Mouse (Mus musculus) olfactory bulb, adult 2 months (tissue): ENCODE results near the gene Ntrk3.

Source experiments
- CTCF ChIP-seq: fragments of 200-500 bp; IDR thresholded peaks from 2 replicates; pipeline ENCODE4 v1.5.1; 2012; ENCODE audit warnings: low read depth, mild to moderate bottlenecking, low read length, moderate library complexity; ENCODE audit not compliant: insufficient read depth
- POLR2A ChIP-seq: fragments of 200-500 bp; IDR thresholded peaks from 2 replicates; pipeline ENCODE4 v1.6.1; 2012; ENCODE audit warnings: mild to moderate bottlenecking, low read depth, low read length, moderate library complexity; ENCODE audit not compliant: insufficient read depth

GRCm38 (mm10) chr7:78785906-78786305 is 48.1 kb upstream of the Ntrk3 start:
- TF ChIP-seq POLR2A = no peak
- no peak for TF ChIP-seq CTCF
